8 mouse cellular contexts compared by ENCODE assay signal in genomic region chr11:108857678-108858338, GRCm38 (mm10).
DNase-seq lines count a peak whose midpoint lies in the region; ATAC-seq and TF ChIP-seq lines count a peak whose summit lies in the region.
"Had no signal": no experiment of that assay in that cellular context is flagged by ENCODE, and none has a peak within 500 bp of the region (broad histone marks: within the 10 kb centered on the region; RNA-seq: fewer than 3 reads in every experiment).

No protein-coding gene starts in this region.

- no peak for TF ChIP-seq POLR2A in liver, adult 2 months (IDR thresholded peaks at IDR 0.05; ENCODE audit: extremely low read depth, insufficient read depth, low read length)

- DNase-seq in adrenal gland, adult 8-10 months = peak; percentile 25
- peak; percentile 91 for DNase-seq in brain, adult 2 months (ENCODE audit: low read depth, low spot score)
- DNase-seq in frontal cortex, postnatal 25 days (ENCODE audit: low spot score in 2 of 2) = peak; percentile 25 to 44
- peak; percentile 96 for DNase-seq in liver, adult 2 months (ENCODE audit: extremely low read depth, low read depth, low spot score)
- peak; percentile 70 to 77 for DNase-seq in right cerebral cortex, adult 2 months (ENCODE audit: low spot score in 2 of 2)
- no peak for DNase-seq in gastrocnemius, postnatal 14 days

- no peak for ATAC-seq in inflammation-experienced regulatory T-cells, adult 6 months

- no peaks in the 10 kb centered on the region for H3K79me2 ChIP-seq in liver, adult 2 months (ENCODE audit: control insufficient read depth, insufficient read depth, low read length)

- peaks cover 8% of the 10 kb centered on the region for H3K4me1 ChIP-seq in liver, adult 2 months (ENCODE audit: control insufficient read depth, insufficient read depth, low read length)

- no peak for TF ChIP-seq CTCF in liver, adult 2 months (IDR thresholded peaks at IDR 0.05; ENCODE audit: low read depth, low read length)

- WGBS in liver, adult 2 months = 17% methylated on average over 7 of the region's 7 CpGs

- no peak overlapping the region for H3K4me3 ChIP-seq in liver, adult 2 months (ENCODE audit: insufficient read depth, low read depth, low read length)

- intact Hi-C loops in gastrocnemius, postnatal 14 days (cut with DNase I; ENCODE audit: low total_unique reads) = no loop called here

- peak overlapping the region; percentile 23 for H3K27ac ChIP-seq in liver, adult 2 months (replicated peaks; ENCODE audit: insufficient read depth, low read depth, low read length)
- H3K27ac ChIP-seq: macrophage had no signal

- H3K9ac ChIP-seq in liver, adult 2 months (ENCODE audit: low read depth, low read length) = no peak overlapping the region

- no peaks in the 10 kb centered on the region for H3K36me3 ChIP-seq in liver, adult 2 months (ENCODE audit: control insufficient read depth, insufficient read depth, low read length)

- H3K27me3 ChIP-seq in liver, adult 2 months (ENCODE audit: control insufficient read depth, insufficient read depth, low read length) = no peaks in the 10 kb centered on the region
